Mouse (Mus musculus) neural tube, embryonic 12.5 days (tissue): ENCODE results near the gene Clca4a. TPM values are rescaled to one million over a fixed set of nuclear protein-coding genes. Genes with fewer than 3 reads are reported as not detected.

Experiments used
- ATAC-seq: fragments of 200-750 bp; cut with Nextera tagmentation; 2 replicates; pipeline ENCODE4 v1.8.0; 2017; ENCODE audit warnings: low read depth, mild to moderate bottlenecking, moderate TSS enrichment, moderate library complexity; ENCODE audit not compliant: low FRiP score
- H3K27ac ChIP-seq: fragments of 300-500 bp; sonication (generic); 2 replicates; pipeline ENCODE4 v1.5.1; 2016
- H3K27me3 ChIP-seq: fragments of 300-500 bp; sonication (generic); replicated peaks from 2 replicates; pipeline ENCODE4 v1.6.1; 2016; ENCODE audit warnings: mild to moderate bottlenecking
- H3K36me3 ChIP-seq: fragments of 300-500 bp; sonication (generic); 2 replicates; pipeline ENCODE4 v1.6.1; 2016; ENCODE audit warnings: mild to moderate bottlenecking
- H3K4me1 ChIP-seq: fragments of 300-500 bp; sonication (generic); 2 replicates; pipeline ENCODE4 v1.6.1; 2016
- H3K4me2 ChIP-seq: fragments of 300-500 bp; sonication (generic); replicated peaks from 2 replicates; pipeline ENCODE4 v1.6.1; 2016; ENCODE audit warnings: mild to moderate bottlenecking
- H3K4me3 ChIP-seq: fragments of 300-500 bp; sonication (generic); 2 replicates; pipeline ENCODE4 v1.5.1; 2016
- H3K9ac ChIP-seq: fragments of 300-500 bp; sonication (generic); 2 replicates; pipeline ENCODE4 v1.6.1; 2016; ENCODE audit warnings: mild to moderate bottlenecking
- H3K9me3 ChIP-seq: fragments of 300-500 bp; sonication (generic); 2 replicates; pipeline ENCODE4 v1.6.1; 2016; ENCODE audit warnings: mild to moderate bottlenecking
- WGBS: fragments of 180-500 bp; shearing (Covaris S2); methylation state at CpG from one replicate; pipeline ENCODE4 v1.1.7; 2016; 5-methylcytosine and 5-hydroxymethylcytosine counted together
- polyA plus RNA-seq: library from polyadenylated mRNA; unstranded; fragments of >200 nt; fragmentation: Nextera tagmentation; extraction: Ambion mirVana; gene quantifications from 2 replicates; pipeline ENCODE4 v1.2.1, GENCODE M21; 2016

Gene Clca4a
- polyA plus RNA-seq, result not detected in 2 replicates

DNA sequence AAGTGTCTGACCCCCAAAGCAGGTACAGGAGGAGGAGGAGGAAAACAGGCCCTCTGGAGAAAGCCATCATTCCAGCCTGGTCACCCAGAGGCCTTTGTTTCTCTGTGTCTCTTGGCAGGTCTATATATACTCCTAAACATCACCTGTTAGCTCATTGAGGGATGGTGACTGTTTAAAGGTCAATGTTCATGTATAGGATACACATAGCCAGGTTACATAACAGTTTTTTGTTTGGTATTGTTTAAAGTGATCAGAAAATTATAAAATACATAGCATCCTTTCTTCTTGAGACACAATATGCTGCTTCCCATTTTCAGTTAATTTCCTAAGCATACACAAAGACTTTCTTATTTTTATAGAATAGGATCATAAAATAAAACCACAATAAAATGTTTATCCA, at the start of gene Clca4a:
Gene Clca4a, minus strand, starts transcription at position 101 of the 400 bp plus-strand sequence.
- H3K9ac ChIP-seq, result no peak within 1 kb of the TSS
- H3K4me2 ChIP-seq, result no peak within 1 kb of the TSS

GRCm38 (mm10) chr3:145017807-145018206, 43.0 kb upstream of the Clca4a start:
- Histone ChIP-seq H3K4me1 (no peaks in the 10 kb centered on the region), H3K9me3 (no peaks in the 10 kb centered on the region), H3K27me3 (no peaks in the 10 kb centered on the region), H3K4me2 (no peak overlapping the region), H3K9ac (no peak overlapping the region), H3K4me3 (no peak overlapping the region), H3K36me3 (no peaks in the 10 kb centered on the region), H3K27ac (no peak overlapping the region)
- ATAC-seq, result no peak
- 70% methylated on average over 3 of the region's 3 CpGs for WGBS

More for the DNA sequence above, at the start of gene Clca4a:
- no peak within 1 kb of the TSS for H3K4me3 ChIP-seq
- no peaks in the 10 kb centered on the region for H3K36me3 ChIP-seq
- no peaks in the 10 kb centered on the region for H3K9me3 ChIP-seq
- H3K27ac ChIP-seq, result no peak within 1 kb of the TSS
- H3K27me3 ChIP-seq, result no peaks in the 10 kb centered on the region
- ATAC-seq, result no peak
- H3K4me1 ChIP-seq, result no peaks in the 10 kb centered on the region

- no peaks in the 10 kb centered on the region for H3K36me3 ChIP-seq
- H3K4me3 ChIP-seq, result no peak overlapping the region
- H3K27me3 ChIP-seq, result no peaks in the 10 kb centered on the region
- H3K4me2 ChIP-seq, result no peak overlapping the region
- no peak for ATAC-seq
- WGBS, result 38% methylated on average over 5 of the region's 5 CpGs
- H3K4me1 ChIP-seq, result no peaks in the 10 kb centered on the region
- no peak overlapping the region for H3K27ac ChIP-seq
- H3K9me3 ChIP-seq, result no peaks in the 10 kb centered on the region
- H3K9ac ChIP-seq, result no peak overlapping the region
Measured at GRCm38 (mm10) chr3:145004422-145004821, 29.6 kb upstream of the Clca4a start.

- H3K36me3 ChIP-seq, result no peaks in the 10 kb centered on the region
- WGBS, result 73% methylated on average over 1 of the region's 1 CpGs
- H3K9me3 ChIP-seq, result no peaks in the 10 kb centered on the region
- H3K27ac ChIP-seq, result no peak overlapping the region
- H3K27me3 ChIP-seq, result no peaks in the 10 kb centered on the region
- no peak overlapping the region for H3K9ac ChIP-seq
- ATAC-seq, result no peak
- no peak overlapping the region for H3K4me3 ChIP-seq
- no peaks in the 10 kb centered on the region for H3K4me1 ChIP-seq
- no peak overlapping the region for H3K4me2 ChIP-seq
Measured at GRCm38 (mm10) chr3:145000912-145001311, 26.1 kb upstream of the Clca4a start.

- ATAC-seq, result no peak
- no peaks in the 10 kb centered on the region for H3K36me3 ChIP-seq
- H3K4me3 ChIP-seq, result no peak overlapping the region
- no peaks in the 10 kb centered on the region for H3K27me3 ChIP-seq
- no peak overlapping the region for H3K4me2 ChIP-seq
- 80% methylated on average over 5 of the region's 5 CpGs for WGBS
- no peak overlapping the region for H3K9ac ChIP-seq
- H3K4me1 ChIP-seq, result no peaks in the 10 kb centered on the region
- H3K9me3 ChIP-seq, result no peaks in the 10 kb centered on the region
- H3K27ac ChIP-seq, result no peak overlapping the region
Measured at GRCm38 (mm10) chr3:144993055-144993454, 18.2 kb upstream of the Clca4a start.

- H3K4me2 ChIP-seq, result no peak overlapping the region
- no peaks in the 10 kb centered on the region for H3K36me3 ChIP-seq
- H3K27ac ChIP-seq, result no peak overlapping the region
- H3K4me1 ChIP-seq, result no peaks in the 10 kb centered on the region
- no peak overlapping the region for H3K4me3 ChIP-seq
- H3K9me3 ChIP-seq, result no peaks in the 10 kb centered on the region
- no peaks in the 10 kb centered on the region for H3K27me3 ChIP-seq
- no peak for ATAC-seq
- no peak overlapping the region for H3K9ac ChIP-seq
Measured at GRCm38 (mm10) chr3:144992618-144993017, 17.8 kb upstream of the Clca4a start.

- Histone ChIP-seq H3K36me3 (no peaks in the 10 kb centered on the region), H3K4me3 (no peak overlapping the region), H3K4me2 (no peak overlapping the region), H3K9me3 (no peaks in the 10 kb centered on the region), H3K27me3 (no peaks in the 10 kb centered on the region), H3K27ac (no peak overlapping the region), H3K4me1 (no peaks in the 10 kb centered on the region), H3K9ac (no peak overlapping the region)
- WGBS, result 88% methylated on average over 5 of the region's 5 CpGs
- ATAC-seq, result no peak
Measured at GRCm38 (mm10) chr3:144985890-144986289, 11.0 kb upstream of the Clca4a start.

- Histone ChIP-seq H3K27ac (no peak overlapping the region), H3K4me3 (no peak overlapping the region), H3K4me1 (no peaks in the 10 kb centered on the region), H3K9ac (no peak overlapping the region), H3K9me3 (no peaks in the 10 kb centered on the region), H3K36me3 (no peaks in the 10 kb centered on the region), H3K27me3 (no peaks in the 10 kb centered on the region), H3K4me2 (no peak overlapping the region)
- WGBS, result 87% methylated on average over 6 of the region's 6 CpGs
- no peak for ATAC-seq
Measured at GRCm38 (mm10) chr3:144980551-144980950, 5.7 kb upstream of the Clca4a start.

DNA sequence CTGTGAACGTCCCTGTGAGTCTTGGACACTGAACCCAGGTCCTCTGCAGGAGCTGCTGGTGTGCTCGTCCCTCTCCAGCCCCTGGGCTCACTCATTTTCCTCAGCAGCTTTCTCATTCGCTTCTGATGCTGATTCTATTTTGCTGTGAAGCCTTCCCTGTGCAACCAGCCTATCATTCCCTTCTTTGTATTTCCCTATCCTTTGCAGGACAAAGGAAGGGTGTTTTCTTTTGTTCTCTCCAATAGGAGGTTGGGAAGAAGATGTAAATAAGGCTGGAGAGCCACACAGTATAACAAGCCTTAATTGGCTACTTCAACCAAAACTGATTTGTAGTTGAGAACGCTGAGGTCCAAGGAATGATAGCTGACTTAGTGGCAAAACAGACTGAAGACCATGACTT, 2.8 kb upstream of the Clca4a start:
- no peak overlapping the region for H3K4me3 ChIP-seq
- no peak overlapping the region for H3K4me2 ChIP-seq
- no peak overlapping the region for H3K9ac ChIP-seq
- no peaks in the 10 kb centered on the region for H3K36me3 ChIP-seq
- WGBS, result 23% methylated on average over 4 of the region's 4 CpGs
- no peaks in the 10 kb centered on the region for H3K4me1 ChIP-seq
- H3K27ac ChIP-seq, result no peak overlapping the region
- no peaks in the 10 kb centered on the region for H3K27me3 ChIP-seq
- ATAC-seq, result no peak
- no peaks in the 10 kb centered on the region for H3K9me3 ChIP-seq

GRCm38 (mm10) chr3:144976091-144976490, 1.2 kb upstream of the Clca4a start:
- Histone ChIP-seq H3K4me3 (no peak overlapping the region), H3K9me3 (no peaks in the 10 kb centered on the region), H3K9ac (no peak overlapping the region), H3K36me3 (no peaks in the 10 kb centered on the region), H3K27ac (no peak overlapping the region), H3K4me2 (no peak overlapping the region), H3K4me1 (no peaks in the 10 kb centered on the region), H3K27me3 (no peaks in the 10 kb centered on the region)
- ATAC-seq, result no peak
- 85% methylated on average over 1 of the region's 1 CpGs for WGBS

GRCm38 (mm10) chr3:144971553-144972270, 3.1 kb downstream of the Clca4a start:
- H3K9me3 ChIP-seq, result no peaks in the 10 kb centered on the region
- H3K27ac ChIP-seq, result no peak overlapping the region
- H3K4me1 ChIP-seq, result no peaks in the 10 kb centered on the region
- ATAC-seq, result no peak
- WGBS, result 79% methylated on average over 9 of the region's 9 CpGs
- no peak overlapping the region for H3K4me3 ChIP-seq
- H3K36me3 ChIP-seq, result no peaks in the 10 kb centered on the region
- H3K9ac ChIP-seq, result no peak overlapping the region
- H3K27me3 ChIP-seq, result no peaks in the 10 kb centered on the region
- no peak overlapping the region for H3K4me2 ChIP-seq

- H3K27ac ChIP-seq, result no peak overlapping the region
- H3K4me3 ChIP-seq, result no peak overlapping the region
- no peak overlapping the region for H3K4me2 ChIP-seq
- WGBS, result 84% methylated on average over 1 of the region's 1 CpGs
- no peaks in the 10 kb centered on the region for H3K9me3 ChIP-seq
- H3K36me3 ChIP-seq, result no peaks in the 10 kb centered on the region
- no peak overlapping the region for H3K9ac ChIP-seq
- ATAC-seq, result no peak
- no peaks in the 10 kb centered on the region for H3K27me3 ChIP-seq
- no peaks in the 10 kb centered on the region for H3K4me1 ChIP-seq
Measured at GRCm38 (mm10) chr3:144969755-144970154, 5.1 kb downstream of the Clca4a start.

DNA sequence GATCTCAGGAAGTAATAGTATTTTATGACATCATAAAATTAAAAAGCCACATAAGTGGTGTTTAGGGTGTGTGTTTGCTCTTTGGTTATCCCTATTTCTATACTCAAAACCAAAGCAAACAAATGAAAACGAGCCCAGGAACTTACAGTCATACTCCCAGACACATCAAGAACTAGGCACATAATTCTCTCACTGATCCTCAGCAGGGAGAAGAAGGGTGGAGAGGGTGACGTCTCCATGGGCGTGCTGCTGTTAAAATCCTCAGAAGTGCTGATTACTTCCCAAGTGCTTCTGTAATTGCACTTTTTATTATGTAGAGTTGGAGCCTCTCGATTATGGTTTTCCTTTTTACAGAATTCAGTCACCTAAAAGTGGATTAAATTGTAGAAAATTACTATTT, 8.8 kb downstream of the Clca4a start:
- no peak overlapping the region for H3K4me2 ChIP-seq
- H3K4me3 ChIP-seq, result no peak overlapping the region
- H3K27me3 ChIP-seq, result no peaks in the 10 kb centered on the region
- ATAC-seq, result no peak
- H3K9me3 ChIP-seq, result no peaks in the 10 kb centered on the region
- H3K27ac ChIP-seq, result no peak overlapping the region
- no peaks in the 10 kb centered on the region for H3K4me1 ChIP-seq
- H3K36me3 ChIP-seq, result no peaks in the 10 kb centered on the region
- H3K9ac ChIP-seq, result no peak overlapping the region
- 46% methylated on average over 4 of the region's 4 CpGs for WGBS
